Comparison of ENCODE assay signal across 9 mouse cellular contexts in the genomic region with DNA sequence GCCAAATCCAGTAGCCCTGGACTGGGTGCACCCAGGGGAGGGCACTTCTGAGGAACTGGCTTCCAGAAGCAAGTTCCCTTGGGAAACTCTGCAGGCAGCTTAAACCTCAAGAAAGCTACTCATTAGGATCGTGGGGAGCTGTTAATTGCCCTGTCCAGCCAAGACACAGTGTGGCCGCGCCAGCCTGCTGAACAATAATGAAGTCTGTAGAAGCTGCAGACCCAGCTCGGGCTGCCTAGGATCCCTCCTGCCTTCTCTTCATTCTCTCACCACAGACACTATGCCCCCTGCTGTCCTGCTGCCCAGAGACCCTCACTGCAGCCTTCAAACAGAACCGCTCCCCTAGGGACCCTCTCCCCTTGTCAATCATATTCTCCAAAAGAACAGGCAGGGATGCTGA. TPM values are rescaled to one million over a fixed set of nuclear protein-coding genes. Genes with fewer than 3 reads are reported as not detected.
DNase-seq lines count a peak whose midpoint lies in the region; ATAC-seq and TF ChIP-seq lines count a peak whose summit lies in the region.
"Had no signal": no experiment of that assay in that cellular context is flagged by ENCODE, and none has a peak within 500 bp of the region (broad histone marks: within the 10 kb centered on the region; RNA-seq: fewer than 3 reads in every experiment).

No protein-coding gene starts in this region.

- H3K4me1 ChIP-seq in lung, embryonic 15.5 days = no peaks in the 10 kb centered on the region
- H3K4me1 ChIP-seq in lung, adult 2 months (ENCODE audit: control insufficient read depth, insufficient read depth, low read length) = no peaks in the 10 kb centered on the region
- peaks cover 11% of the 10 kb centered on the region for H3K4me1 ChIP-seq in limb, embryonic 15.5 days

- TF ChIP-seq CTCF in lung, adult 2 months (IDR thresholded peaks at IDR 0.05; ENCODE audit: insufficient read depth, low read length) = no peak

- no peak overlapping the region for H3K4me3 ChIP-seq in lung, embryonic 15.5 days
- no peak overlapping the region for H3K4me3 ChIP-seq in lung, adult 2 months (replicated peaks; ENCODE audit: extremely low read depth, low read depth, low read length)
- H3K4me3 ChIP-seq in limb, embryonic 15.5 days = 0 out of 2 replicates have a peak overlapping the region, but pooled peaks have one; percentile 4
- H3K4me3 ChIP-seq: intestine, embryonic 15.5 days had no signal

- H3K27me3 ChIP-seq in lung, embryonic 15.5 days = no peaks in the 10 kb centered on the region; the same call in 1 of the 2 replicates
- 0 out of 2 replicates have a peak, but pooled peaks cover 10% of the 10 kb centered on the region for H3K27me3 ChIP-seq in limb, embryonic 15.5 days
- H3K27me3 ChIP-seq: intestine, embryonic 15.5 days had no signal

- no peak for TF ChIP-seq POLR2A in lung, adult 2 months (IDR thresholded peaks at IDR 0.05; ENCODE audit: borderline replicate concordance, extremely low read depth, low read depth, low read length)

- H3K9ac ChIP-seq in lung, embryonic 15.5 days = no peak overlapping the region
- no peak overlapping the region for H3K9ac ChIP-seq in limb, embryonic 15.5 days
- H3K9ac ChIP-seq: intestine, embryonic 15.5 days had no signal

- no peak overlapping the region for H3K4me2 ChIP-seq in lung, embryonic 15.5 days
- 0 out of 2 replicates have a peak overlapping the region, but pooled peaks have one; percentile 27 for H3K4me2 ChIP-seq in limb, embryonic 15.5 days

- H3K27ac ChIP-seq in lung, embryonic 15.5 days = no peak overlapping the region
- H3K27ac ChIP-seq in limb, embryonic 15.5 days = no peak overlapping the region
- H3K27ac ChIP-seq: intestine, embryonic 15.5 days had no signal

- ATAC-seq in lung, embryonic 15.5 days (ENCODE audit: borderline replicate concordance, extremely low read depth, low FRiP score, low TSS enrichment) = 0 out of 2 replicates have a peak, but pooled peaks have one; percentile 14
- no peak for ATAC-seq in limb, embryonic 15.5 days (ENCODE audit: insufficient number of reproducible peaks, low FRiP score, low TSS enrichment, low read depth)

- no peaks in the 10 kb centered on the region for H3K36me3 ChIP-seq in lung, embryonic 15.5 days
- no peaks in the 10 kb centered on the region for H3K36me3 ChIP-seq in limb, embryonic 15.5 days
- H3K36me3 ChIP-seq: intestine, embryonic 15.5 days had no signal

- WGBS in lung, embryonic 15.5 days = 23% methylated on average over 5 of the region's 5 CpGs
- 26% methylated on average over 5 of the region's 5 CpGs for WGBS in lung, adult 2 months
- WGBS in limb, embryonic 15.5 days = 25% methylated on average over 5 of the region's 5 CpGs

- no peak for DNase-seq in lung, adult 2 months
- peak; percentile 12 to 19 for DNase-seq in frontal cortex, adult 2 months (ENCODE audit: extremely low spot score in 1 of 2, low spot score in 1 of 2)
- peak; percentile 15 to 20 for DNase-seq in thymus, postnatal 36 days
- no peak for DNase-seq in ovary, adult 18-20 months (ENCODE audit: low spot score)
- no peak for DNase-seq in adrenal gland, postnatal 25 days
- DNase-seq in T-cell, adult 2 months (ENCODE audit: low spot score) = no peak

- no peaks in the 10 kb centered on the region for H3K9me3 ChIP-seq in lung, embryonic 15.5 days
- no peaks in the 10 kb centered on the region for H3K9me3 ChIP-seq in limb, embryonic 15.5 days
- H3K9me3 ChIP-seq: intestine, embryonic 15.5 days had no signal

RNA-seq across cellular contexts. Expression of gene Pdzd8, which starts 42.8 kb away (rescaled TPM):
- 9.7 and 9.9 TPM in 2 replicates for polyA plus RNA-seq in lung, embryonic 15.5 days (2015; fragmentation: Nextera tagmentation; extraction: Ambion mirVana)
- 10.0 and 12.3 TPM in 2 replicates for polyA plus RNA-seq in lung, adult 2 months (2012; rRNA removed)
- 18.8 and 20.5 TPM in 2 replicates for polyA plus RNA-seq in frontal cortex, adult 2 months (2012; rRNA removed)
- 8.5 and 10.1 TPM in 2 replicates for polyA plus RNA-seq in limb, embryonic 15.5 days (2015; fragmentation: Nextera tagmentation; extraction: Ambion mirVana)
- total RNA-seq in adrenal gland, postnatal 25 days (2021) = 34.8 and 38.9 TPM in 2 replicates

Comparison
In these comparisons a context has a peak if more than half of its experiments do, and no peak if none do; other contexts are left out.
1. DNase-seq: peak in frontal cortex, adult 2 months (2 of 2) and thymus, postnatal 36 days (2 of 2); none in lung, adult 2 months (single experiment), ovary, adult 18-20 months (single experiment), adrenal gland, postnatal 25 days (single experiment) and T-cell, adult 2 months (single experiment).